Mouse (Mus musculus) embryo, embryonic 10 days (tissue): Measurements from ENCODE around the gene Adgra1.
A peak's percentile ranks its signal among the peaks of the same experiment; 100 is the strongest.

ENCODE experiments used
- DNase-seq: peaks from one replicate; pipeline ENCODE4 v3.0.0-alpha.2; 2015; ENCODE audit warnings: low spot score

Gene Adgra1

GRCm38 (mm10) chr7:139909469-139909868 is 75.5 kb downstream of the Adgra1 start:
- DNase-seq: peak; percentile 20

GRCm38 (mm10) chr7:139910204-139910835 is 76.3 kb downstream of the Adgra1 start:
- DNase-seq: no peak

DNA sequence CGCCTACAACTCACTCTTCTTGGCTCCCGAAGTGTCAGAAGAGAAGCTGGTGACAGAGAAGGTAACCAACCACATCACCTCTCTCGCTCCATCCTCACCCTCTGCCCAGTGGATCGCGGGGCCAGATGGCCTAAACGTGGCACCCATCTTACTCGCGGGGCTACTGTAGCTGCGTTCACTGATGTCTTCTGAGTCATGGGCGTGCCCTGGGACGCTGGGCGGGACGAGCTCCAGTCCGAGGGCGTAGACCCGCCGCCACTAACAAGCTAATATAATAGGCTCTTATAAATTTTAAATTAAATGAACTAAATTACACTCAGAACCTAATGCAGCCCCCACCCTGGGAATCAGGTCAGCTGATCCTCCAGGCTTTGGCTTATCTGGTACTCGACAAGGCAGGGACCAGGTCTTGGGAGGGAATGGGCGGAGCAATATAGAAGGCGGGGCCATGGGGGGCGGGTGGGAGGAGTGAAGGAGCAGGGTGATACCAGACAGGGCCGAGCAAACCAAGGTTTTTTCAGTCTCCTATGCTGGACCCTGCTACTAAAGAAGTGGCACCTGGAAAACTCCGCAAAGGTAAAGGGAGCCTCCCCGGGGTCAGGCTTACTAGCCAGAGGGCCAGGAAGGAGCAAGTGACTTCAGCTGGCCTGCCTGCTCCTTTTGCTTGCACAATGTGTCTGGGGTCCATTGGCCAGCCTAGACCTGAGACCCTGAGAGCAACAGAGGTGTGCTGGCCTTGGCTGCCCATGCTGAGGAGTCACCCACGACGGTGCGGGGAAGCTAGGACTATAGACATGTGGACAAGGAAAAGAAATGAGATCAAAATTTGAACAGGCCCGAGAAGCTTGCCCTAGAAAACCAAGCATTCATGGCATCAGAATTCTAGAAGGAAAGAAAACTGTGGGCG is 80.4 kb downstream of the Adgra1 start:
- DNase-seq: peak; percentile 51

GRCm38 (mm10) chr7:139915646-139916257 is 81.8 kb downstream of the Adgra1 start:
- peak; percentile 17 for DNase-seq

DNA sequence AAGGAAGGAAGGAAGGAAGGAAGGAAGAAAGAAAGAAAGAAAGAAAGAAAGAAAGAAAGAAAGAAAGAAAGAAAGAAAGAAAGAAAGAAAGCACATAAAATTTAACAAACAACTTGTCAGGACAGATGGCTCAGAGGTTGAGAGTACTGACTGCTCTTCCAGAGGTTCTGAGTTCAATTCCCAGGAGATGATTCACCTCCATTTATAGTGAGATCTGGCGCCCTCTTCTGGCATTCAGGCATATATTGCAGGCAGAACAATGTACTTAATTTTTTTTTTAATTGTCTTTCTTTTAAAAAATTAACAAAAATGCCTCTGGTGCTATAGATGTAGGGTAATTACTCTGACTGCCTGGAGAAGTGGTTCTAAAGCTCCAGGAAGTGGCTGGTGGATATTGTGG is 82.4 kb downstream of the Adgra1 start:
- DNase-seq: peak; percentile 39

DNA sequence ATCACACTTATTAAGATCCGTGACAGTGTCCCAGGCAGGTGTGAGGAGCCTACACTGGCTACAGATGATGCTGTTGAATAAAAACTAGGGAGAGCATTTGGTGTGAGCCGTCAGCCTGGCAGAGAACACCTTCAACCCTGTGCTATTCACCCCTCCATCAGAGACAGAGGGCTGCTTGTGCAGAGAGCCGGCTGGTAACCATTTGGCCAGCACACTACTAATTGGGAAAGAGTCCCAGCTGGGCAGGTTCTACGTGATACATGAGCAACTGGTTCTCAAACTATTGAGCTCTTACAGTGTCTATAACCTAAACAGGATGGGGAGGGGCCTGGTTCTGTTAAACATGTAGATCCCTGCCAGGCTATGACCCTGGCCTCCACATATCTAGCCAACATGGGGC is 84.3 kb downstream of the Adgra1 start:
- DNase-seq: no peak
